Mouse (Mus musculus) E14TG2a.4 (cell line): ENCODE data around the gene Fmnl2.

Source experiments
- H3K27me3 ChIP-seq: 2 replicates; pipeline ENCODE4 v1.6.1; 2014; ENCODE audit warnings: low read length, control low read depth; ENCODE audit not compliant: insufficient read depth
- H3K36me3 ChIP-seq: 2 replicates; pipeline ENCODE4 v1.6.1; 2014; ENCODE audit warnings: low read length, control low read depth; ENCODE audit not compliant: insufficient read depth
- H3K4me1 ChIP-seq: replicated peaks from 2 replicates; pipeline ENCODE4 v1.6.1; 2014; ENCODE audit warnings: low read depth, low read length, control low read depth
- H3K4me3 ChIP-seq: replicated peaks from 2 replicates; pipeline ENCODE4 v1.5.1; 2014; ENCODE audit warnings: mild to moderate bottlenecking, low read length
- H3K9me3 ChIP-seq: 2 replicates; pipeline ENCODE4 v1.6.1; 2014; ENCODE audit warnings: low read length, control low read depth
- CTCF ChIP-seq: conservative IDR thresholded peaks from 2 replicates; pipeline ENCODE4 v1.5.1; 2014; ENCODE audit warnings: low read length
- NANOG ChIP-seq: IDR thresholded peaks from 2 replicates; pipeline ENCODE4 v1.6.1; 2014; ENCODE audit warnings: borderline replicate concordance, low read length, mixed read lengths
- POU5F1 ChIP-seq: IDR thresholded peaks from 2 replicates; pipeline ENCODE4 v1.6.1; 2014; ENCODE audit warnings: low read length, borderline replicate concordance

Gene Fmnl2

DNA sequence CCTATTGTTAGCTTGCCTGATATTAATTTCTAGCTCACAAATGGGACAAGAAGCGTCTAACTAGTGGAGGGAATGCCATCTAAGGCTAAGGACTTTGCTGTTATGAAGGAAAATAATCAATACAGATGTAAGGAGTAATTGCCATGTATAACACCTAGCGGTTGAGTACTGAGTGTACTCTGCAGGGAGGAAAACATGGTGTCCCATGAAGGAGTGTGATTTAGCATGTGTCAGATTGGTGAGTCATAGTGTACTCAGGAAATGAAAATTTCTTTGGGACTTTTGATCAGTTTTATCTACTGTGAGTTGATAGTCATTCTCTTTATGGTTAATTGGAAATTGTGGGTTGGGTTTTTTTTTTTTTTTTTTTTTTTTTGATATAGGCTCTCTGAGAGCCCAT lies 34.1 kb downstream of the Fmnl2 start:
- Histone ChIP-seq H3K27me3 (no peaks in the 10 kb centered on the region), H3K4me3 (no peak overlapping the region), H3K4me1 (peaks cover 23% of the 10 kb centered on the region), H3K9me3 (no peaks in the 10 kb centered on the region), H3K36me3 (0 out of 2 replicates have a peak, but pooled peaks cover 3% of the 10 kb centered on the region)
- TF ChIP-seq NANOG (no peak), POU5F1 (no peak), CTCF (no peak)

- Histone ChIP-seq H3K4me1 (peaks cover 37% of the 10 kb centered on the region), H3K36me3 (no peaks in the 10 kb centered on the region), H3K4me3 (no peak overlapping the region), H3K9me3 (no peaks in the 10 kb centered on the region), H3K27me3 (no peaks in the 10 kb centered on the region)
- no peak for TF ChIP-seq CTCF
- TF ChIP-seq NANOG: no peak
- no peak for TF ChIP-seq POU5F1
Observed at GRCm38 (mm10) chr2:52894983-52895621, 37.4 kb downstream of the Fmnl2 start.

DNA sequence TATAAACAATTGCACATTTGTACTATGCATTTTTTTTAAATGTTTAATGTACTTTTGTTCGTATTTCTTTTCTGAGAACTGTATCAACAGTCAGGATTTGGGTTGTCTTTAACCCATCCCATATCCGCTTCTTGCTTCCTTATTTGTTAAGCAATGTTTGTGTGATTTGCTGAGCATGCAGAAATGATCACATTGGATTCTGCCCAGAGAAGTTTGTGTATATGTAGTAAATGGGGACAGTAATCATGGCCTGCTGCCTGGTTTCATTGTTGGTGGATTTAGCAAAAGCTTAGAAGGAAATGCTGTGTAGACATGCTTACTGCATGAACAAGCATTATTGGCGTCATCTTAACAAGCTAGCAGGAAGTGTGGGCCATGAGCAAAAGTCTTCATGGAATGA lies 39.3 kb downstream of the Fmnl2 start:
- Histone ChIP-seq H3K4me1 (peaks cover 42% of the 10 kb centered on the region), H3K9me3 (no peaks in the 10 kb centered on the region), H3K27me3 (no peaks in the 10 kb centered on the region), H3K36me3 (no peaks in the 10 kb centered on the region), H3K4me3 (no peak overlapping the region)
- TF ChIP-seq POU5F1: no peak
- no peak for TF ChIP-seq CTCF
- no peak for TF ChIP-seq NANOG

- Histone ChIP-seq H3K4me3 (no peak overlapping the region), H3K4me1 (peaks cover 58% of the 10 kb centered on the region), H3K27me3 (no peaks in the 10 kb centered on the region), H3K36me3 (no peaks in the 10 kb centered on the region), H3K9me3 (0 out of 2 replicates have a peak, but pooled peaks cover 4% of the 10 kb centered on the region)
- TF ChIP-seq NANOG (no peak), POU5F1 (no peak), CTCF (no peak)
Observed at GRCm38 (mm10) chr2:52900780-52901179, 43.1 kb downstream of the Fmnl2 start.

DNA sequence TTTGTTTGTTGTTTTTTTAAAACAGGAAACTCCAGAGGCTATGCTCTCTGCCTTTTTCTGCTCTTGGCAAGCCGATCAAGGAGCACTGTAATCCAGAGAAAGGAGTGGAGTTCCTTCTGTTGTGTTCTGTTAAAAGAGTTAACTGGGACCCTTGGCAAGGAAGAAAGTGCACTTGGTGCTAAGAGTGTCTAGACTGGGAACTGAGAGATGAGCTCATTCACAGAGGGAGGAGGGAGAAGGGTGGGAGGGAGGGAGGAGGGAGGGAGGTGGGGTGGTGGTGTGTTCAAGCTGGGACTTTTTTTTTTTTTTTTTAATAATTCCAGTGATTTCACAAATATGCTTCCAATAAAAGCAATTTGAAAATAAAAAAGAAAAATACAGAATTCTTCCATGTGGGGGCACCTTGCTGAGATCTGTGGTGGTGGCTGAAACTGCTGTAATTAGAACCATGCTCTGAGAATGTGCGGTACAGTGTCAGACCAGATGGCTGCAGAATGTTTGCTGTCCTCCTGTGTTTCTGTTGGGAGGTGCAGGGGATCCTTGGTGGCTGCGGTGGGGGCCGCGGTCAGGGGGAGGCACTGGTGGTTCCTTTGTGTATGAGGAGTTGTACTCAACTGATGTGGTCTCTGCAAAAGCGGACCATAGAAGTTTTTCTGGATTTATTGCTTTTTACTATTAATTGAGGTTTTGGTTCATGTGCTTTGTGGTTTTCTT lies 43.8 kb downstream of the Fmnl2 start:
- Histone ChIP-seq H3K4me3 (no peak overlapping the region), H3K27me3 (no peaks in the 10 kb centered on the region), H3K9me3 (0 out of 2 replicates have a peak, but pooled peaks cover 4% of the 10 kb centered on the region), H3K4me1 (peaks cover 65% of the 10 kb centered on the region), H3K36me3 (no peaks in the 10 kb centered on the region)
- no peak for TF ChIP-seq NANOG
- no peak for TF ChIP-seq POU5F1
- TF ChIP-seq CTCF: no peak

GRCm38 (mm10) chr2:52902456-52902855 lies 44.8 kb downstream of the Fmnl2 start:
- Histone ChIP-seq H3K27me3 (no peaks in the 10 kb centered on the region), H3K9me3 (0 out of 2 replicates have a peak, but pooled peaks cover 4% of the 10 kb centered on the region), H3K4me3 (no peak overlapping the region), H3K4me1 (peaks cover 66% of the 10 kb centered on the region), H3K36me3 (no peaks in the 10 kb centered on the region)
- TF ChIP-seq NANOG (no peak), POU5F1 (no peak), CTCF (no peak)

DNA sequence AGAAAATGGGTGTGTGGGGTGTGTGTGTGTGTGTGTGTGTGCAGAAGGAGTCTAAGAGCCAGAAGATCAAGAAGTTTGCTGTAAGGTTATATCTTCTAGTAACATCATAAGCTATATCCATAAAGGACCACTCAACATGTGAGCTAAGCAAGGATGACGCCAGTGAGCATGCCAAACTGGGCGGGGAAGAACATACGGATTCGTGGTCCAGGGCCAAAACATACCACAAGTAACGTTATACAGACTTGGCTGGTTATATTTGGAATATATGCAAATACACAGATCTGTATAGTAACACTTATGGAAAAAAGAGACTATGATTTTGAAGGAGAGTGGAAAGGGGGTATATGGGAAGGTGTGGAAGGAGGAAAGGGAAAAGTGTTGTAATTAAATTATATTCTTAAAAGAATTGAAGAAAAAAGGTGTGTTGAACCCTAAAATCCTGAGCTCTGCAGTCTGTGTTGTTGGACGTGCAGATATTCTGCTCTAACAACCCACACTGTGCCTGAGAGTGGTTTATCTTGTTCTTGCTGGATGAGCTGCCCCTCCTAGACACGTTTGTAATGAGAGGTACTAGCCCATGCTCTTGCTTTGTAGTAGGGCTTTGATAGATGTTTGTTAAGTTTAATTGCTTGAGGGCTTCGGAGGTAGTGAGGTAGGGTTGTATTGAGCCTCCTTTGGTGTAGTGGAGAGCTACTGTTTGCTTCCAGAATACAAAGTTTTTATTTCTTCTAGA lies 45.7 kb downstream of the Fmnl2 start:
- Histone ChIP-seq H3K27me3 (no peaks in the 10 kb centered on the region), H3K36me3 (no peaks in the 10 kb centered on the region), H3K4me1 (peaks cover 56% of the 10 kb centered on the region), H3K9me3 (0 out of 2 replicates have a peak, but pooled peaks cover 4% of the 10 kb centered on the region), H3K4me3 (no peak overlapping the region)
- TF ChIP-seq NANOG (no peak), POU5F1 (no peak), CTCF (no peak)

DNA sequence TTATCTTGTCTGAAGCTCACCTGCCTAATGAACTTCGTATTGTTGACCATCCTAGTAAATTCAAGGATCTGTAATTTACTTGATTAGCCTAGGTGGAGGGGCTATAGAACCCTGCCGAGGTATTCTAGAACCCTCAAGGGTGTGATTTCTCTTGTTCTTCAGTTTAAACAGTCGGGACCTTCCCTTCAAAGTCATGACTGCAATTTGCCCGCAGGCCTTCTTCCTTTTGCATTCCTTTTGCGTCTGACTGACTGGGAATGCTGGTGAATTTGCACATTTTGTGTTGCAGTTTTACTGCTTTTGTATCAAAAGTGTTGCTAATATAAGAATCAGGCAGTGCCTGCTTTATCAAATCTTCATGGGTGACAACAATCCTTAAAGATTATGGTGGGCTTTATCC lies 46.9 kb downstream of the Fmnl2 start:
- H3K9me3 ChIP-seq: 0 out of 2 replicates have a peak, but pooled peaks cover 4% of the 10 kb centered on the region
- H3K4me3 ChIP-seq: no peak overlapping the region
- peaks cover 57% of the 10 kb centered on the region for H3K4me1 ChIP-seq
- H3K36me3 ChIP-seq: no peaks in the 10 kb centered on the region
- TF ChIP-seq POU5F1: no peak
- TF ChIP-seq NANOG: no peak
- TF ChIP-seq CTCF: no peak
- no peaks in the 10 kb centered on the region for H3K27me3 ChIP-seq
